Mouse (Mus musculus) c-Kit-negative CD71-positive TER-119-positive erythroid progenitor cells, embryonic 14.5 days (primary cell): ENCODE results near the gene Rhbdl3.

Source experiments
- DNase-seq: peaks from one replicate; pipeline ENCODE4 v3.0.0-alpha.2; 2013; ENCODE audit warnings: low read depth, low spot score

Gene Rhbdl3

GRCm38 (mm10) chr11:80384461-80384860 lies 83.7 kb downstream of the Rhbdl3 start:
- DNase-seq: no peak

DNA sequence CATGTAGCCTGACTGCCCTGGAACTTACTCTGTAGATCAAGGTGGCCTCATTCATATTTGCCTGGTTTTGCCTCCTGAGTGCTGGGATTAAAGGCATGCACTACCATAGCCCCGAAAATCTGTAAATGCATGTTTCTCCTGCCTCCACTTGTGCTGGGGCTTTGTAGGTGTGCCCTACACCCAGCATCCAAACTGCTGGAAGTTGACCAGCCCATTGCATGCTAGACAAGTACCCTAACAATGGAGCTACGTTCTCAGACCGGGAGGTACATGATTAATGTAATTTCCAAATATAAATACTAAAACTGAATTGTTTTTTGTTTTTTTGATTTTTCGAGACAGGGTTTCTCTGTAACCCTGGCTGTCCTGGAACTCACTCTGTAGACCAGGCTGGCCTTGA lies 84.3 kb downstream of the Rhbdl3 start:
- DNase-seq: no peak

- no peak for DNase-seq
These were observed 86.1 kb downstream of the Rhbdl3 start for GRCm38 (mm10) chr11:80386790-80387189.

GRCm38 (mm10) chr11:80389885-80390284 lies 89.2 kb downstream of the Rhbdl3 start:
- no peak for DNase-seq

GRCm38 (mm10) chr11:80391407-80392120 lies 90.9 kb downstream of the Rhbdl3 start:
- DNase-seq: no peak

- no peak for DNase-seq
These were observed 95.2 kb downstream of the Rhbdl3 start for GRCm38 (mm10) chr11:80395930-80396329.

- no peak for DNase-seq
These were observed 95.9 kb downstream of the Rhbdl3 start for GRCm38 (mm10) chr11:80396617-80397016.
